Mouse (Mus musculus): ENCODE measurements around the gene Sash3. TPM values are rescaled to one million over a fixed set of nuclear protein-coding genes. Genes with fewer than 3 reads are reported as not detected.
"Not testable (repeated sequence)": the region's sequence is repeated elsewhere in the genome, so short reads cannot be mapped to it uniquely, and the experiment has no call there.

Sash3 gene
- polyA plus RNA-seq, 1 experiment, result not detected

GRCm38 (mm10) chrX:48207761-48208487 is 61.7 kb downstream of the Sash3 start:
- Histone ChIP-seq H3ac (ENCODE audit: control insufficient read depth, insufficient read length) (peak overlapping the region; percentile 64), H3K4me2 (ENCODE audit: low read depth) (peak overlapping the region; percentile 64), H3K36me3 (ENCODE audit: control insufficient read depth, insufficient read depth) (no peaks in the 10 kb centered on the region), H3K79me2 (ENCODE audit: control insufficient read depth, insufficient read depth) (no peaks in the 10 kb centered on the region), H3K27me3 (ENCODE audit: control insufficient read depth, insufficient read depth, insufficient read length) (no peaks in the 10 kb centered on the region), H3K4me3 (peak overlapping the region; percentile 64)
- TF ChIP-seq TCF3 (IDR thresholded peaks at IDR 0.05; ENCODE audit: insufficient read length, low read depth), result no peak
- no peak for TF ChIP-seq E2F4 (IDR thresholded peaks at IDR 0.05; ENCODE audit: insufficient read depth)
- no peak for TF ChIP-seq MAX (IDR thresholded peaks at IDR 0.05; ENCODE audit: low read depth)
- TF ChIP-seq REST (IDR thresholded peaks at IDR 0.05; ENCODE audit: insufficient read depth, insufficient read length), result no peak
- TF ChIP-seq MYOG (IDR thresholded peaks at IDR 0.05; ENCODE audit: control insufficient read depth in 1 of 3, insufficient read depth in 1 of 3, insufficient read length in 2 of 3, low read depth in 2 of 3), result no peak
- TF ChIP-seq POLR2A (IDR thresholded peaks at IDR 0.05; ENCODE audit: insufficient read length, low read depth), result no peak
- TF ChIP-seq TCF12 (IDR thresholded peaks at IDR 0.05; ENCODE audit: insufficient read depth, poor library complexity, severe bottlenecking), result no peak
- no peak for TF ChIP-seq POLR2AphosphoS2 (IDR thresholded peaks at IDR 0.05; ENCODE audit: insufficient read length, low read depth)
- no peak for TF ChIP-seq USF1 (IDR thresholded peaks at IDR 0.05; ENCODE audit: low read depth)
- no peak for TF ChIP-seq MYOD1 (IDR thresholded peaks at IDR 0.05; ENCODE audit: control insufficient read depth in 1 of 3, insufficient read length in 2 of 3, low read depth in 2 of 3)
- no peak for TF ChIP-seq SRF (IDR thresholded peaks at IDR 0.05; ENCODE audit: control insufficient read depth, insufficient read length, low read depth)
- TF ChIP-seq CEBPB (IDR thresholded peaks at IDR 0.05; ENCODE audit: insufficient read depth, poor library complexity, severe bottlenecking), result no peak

DNA sequence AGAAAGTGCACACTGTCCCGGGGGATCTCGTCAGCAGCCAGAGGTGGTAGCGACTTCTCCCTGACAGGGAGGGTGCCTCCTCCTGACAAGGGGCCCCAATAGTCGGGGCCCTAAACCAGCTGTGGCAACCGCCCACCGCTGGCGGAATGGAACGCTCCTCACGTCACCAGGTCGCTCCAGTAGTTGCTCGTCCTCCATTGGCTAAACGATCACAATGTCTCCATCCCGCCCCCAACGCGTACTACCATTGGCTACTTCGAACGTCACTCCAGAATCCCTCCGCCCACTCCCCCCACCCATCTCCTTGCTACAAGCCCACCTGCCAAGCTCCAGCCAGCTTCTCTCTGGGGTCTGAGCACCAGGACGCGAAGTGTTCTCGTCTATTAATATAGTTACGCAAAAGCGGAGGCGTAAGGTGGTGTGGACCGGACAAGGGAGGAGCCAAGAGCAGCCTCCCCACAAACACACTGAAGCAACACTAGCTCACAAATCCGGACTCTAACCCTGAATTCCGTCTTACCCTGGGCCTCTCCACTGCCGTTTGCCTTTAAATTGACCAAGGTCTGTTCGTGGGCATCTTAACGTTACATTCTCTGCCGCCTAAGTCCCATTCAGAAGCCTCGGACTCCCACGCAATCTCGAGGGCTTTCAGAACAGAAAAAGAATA is 62.4 kb downstream of the Sash3 start, which contains the start of gene Zdhhc9:
Zdhhc9 (minus strand) TSS at position 360 of the 667 bp plus-strand sequence.
- Histone ChIP-seq H3K27me3 (ENCODE audit: control insufficient read depth, insufficient read depth, insufficient read length) (no peaks in the 10 kb centered on the region), H3K4me3 (peak within 1 kb of the TSS; percentile 64), H3K4me2 (ENCODE audit: low read depth) (peak within 1 kb of the TSS; percentile 83), H3K79me2 (ENCODE audit: control insufficient read depth, insufficient read depth) (no peaks in the 10 kb centered on the region), H3K36me3 (ENCODE audit: control insufficient read depth, insufficient read depth) (no peaks in the 10 kb centered on the region), H3ac (ENCODE audit: control insufficient read depth, insufficient read length) (peak within 1 kb of the TSS; percentile 64)
- peak; percentile 35 for TF ChIP-seq POLR2AphosphoS2 (IDR thresholded peaks at IDR 0.05; ENCODE audit: insufficient read length, low read depth)
- TF ChIP-seq TCF12 (IDR thresholded peaks at IDR 0.05; ENCODE audit: insufficient read depth, poor library complexity, severe bottlenecking), result no peak
- peak; percentile 40 for TF ChIP-seq POLR2A (IDR thresholded peaks at IDR 0.05; ENCODE audit: insufficient read length, low read depth)

DNA sequence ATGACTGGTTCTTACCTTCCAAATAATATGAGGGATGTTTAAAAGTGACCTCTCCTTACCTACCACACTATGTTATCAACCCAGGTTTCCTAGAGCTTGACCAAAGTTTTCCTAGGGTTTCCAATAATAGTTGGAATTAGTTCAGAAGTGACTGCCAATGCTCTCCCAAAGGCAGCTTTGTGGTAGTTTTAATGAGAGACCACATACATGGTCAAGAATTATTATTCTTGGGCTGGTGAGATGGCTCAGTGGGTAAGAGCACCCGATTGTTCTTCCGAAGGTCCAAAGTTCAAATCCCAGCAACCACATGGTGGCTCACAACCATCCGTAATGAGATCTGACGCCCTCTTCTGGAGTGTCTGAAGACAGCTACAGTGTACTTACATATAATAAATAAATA is 63.5 kb downstream of the Sash3 start:
- not testable (repeated sequence) for H3K4me2 ChIP-seq (ENCODE audit: low read depth); H3K27me3 ChIP-seq (ENCODE audit: control insufficient read depth, insufficient read depth, insufficient read length); H3ac ChIP-seq (ENCODE audit: control insufficient read depth, insufficient read length); H3K79me2 ChIP-seq (ENCODE audit: control insufficient read depth, insufficient read depth); H3K4me3 ChIP-seq; H3K36me3 ChIP-seq (ENCODE audit: control insufficient read depth, insufficient read depth)

Other genes with a start within 250 kb of the Sash3 start
- gene Ocrl, start 234.0 kb upstream of the Sash3 start, polyA plus RNA-seq (2012; fragmentation: generic; extraction: Trizol), result 4.9 TPM
- 2.4 TPM for gene Apln, start 111.6 kb upstream of the Sash3 start, polyA plus RNA-seq (2012; fragmentation: generic; extraction: Trizol)
- gene Xpnpep2, start 37.7 kb upstream of the Sash3 start, polyA plus RNA-seq (2012; fragmentation: generic; extraction: Trizol), result 1.0 TPM
- 16.6 TPM for gene Zdhhc9, start 62.4 kb downstream of the Sash3 start, polyA plus RNA-seq (2012; fragmentation: generic; extraction: Trizol)
- gene Utp14a, start 110.4 kb downstream of the Sash3 start, polyA plus RNA-seq (2012; fragmentation: generic; extraction: Trizol), result 12.2 TPM
- 4.5 TPM for gene Bcorl1, start 194.9 kb downstream of the Sash3 start, polyA plus RNA-seq (2012; fragmentation: generic; extraction: Trizol)